Mouse (Mus musculus): ENCODE measurements around the gene Naaladl2.

Naaladl2 gene

DNA sequence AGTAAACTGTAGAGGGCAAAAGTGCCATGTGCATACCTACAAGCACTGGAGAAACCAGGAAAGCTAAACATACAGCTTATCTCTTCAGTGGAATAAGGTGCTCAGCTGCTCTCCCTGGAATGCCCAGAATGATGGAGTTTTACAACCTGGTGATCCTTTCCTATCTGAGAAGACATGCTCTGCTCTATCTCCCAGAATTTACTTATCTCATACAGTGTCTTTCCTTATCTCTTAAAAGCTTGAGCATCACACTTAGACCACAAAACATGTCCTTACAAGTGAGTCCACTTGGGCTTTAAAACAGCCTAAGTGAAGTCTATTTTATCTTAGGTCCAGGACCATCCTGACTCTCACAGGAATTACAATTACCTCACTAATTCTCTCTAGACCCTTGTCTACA is 1095.8 kb downstream of the Naaladl2 start:
- no peak for DNase-seq (ENCODE audit: extremely low spot score, low read depth, low spot score)

DNA sequence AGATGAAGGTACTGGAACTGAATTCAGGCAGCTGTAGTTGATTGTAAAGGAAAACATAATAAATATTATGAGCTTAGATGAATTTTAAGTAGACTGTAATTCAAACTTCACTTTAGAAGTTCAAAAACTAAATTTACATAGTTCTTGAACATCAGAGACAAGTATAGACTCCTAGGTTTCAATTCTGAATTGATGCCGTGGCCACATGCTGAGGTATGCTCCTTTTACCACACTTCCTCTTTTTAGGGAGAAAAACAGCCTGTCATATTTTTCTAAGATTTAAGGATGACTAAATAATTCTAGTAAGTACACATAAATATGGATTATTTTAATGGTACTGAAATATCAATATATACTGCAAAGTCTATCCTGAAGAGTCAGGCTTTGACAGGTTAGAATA is 1142.3 kb downstream of the Naaladl2 start:
- no peak for DNase-seq (ENCODE audit: extremely low spot score, low read depth, low spot score)

DNA sequence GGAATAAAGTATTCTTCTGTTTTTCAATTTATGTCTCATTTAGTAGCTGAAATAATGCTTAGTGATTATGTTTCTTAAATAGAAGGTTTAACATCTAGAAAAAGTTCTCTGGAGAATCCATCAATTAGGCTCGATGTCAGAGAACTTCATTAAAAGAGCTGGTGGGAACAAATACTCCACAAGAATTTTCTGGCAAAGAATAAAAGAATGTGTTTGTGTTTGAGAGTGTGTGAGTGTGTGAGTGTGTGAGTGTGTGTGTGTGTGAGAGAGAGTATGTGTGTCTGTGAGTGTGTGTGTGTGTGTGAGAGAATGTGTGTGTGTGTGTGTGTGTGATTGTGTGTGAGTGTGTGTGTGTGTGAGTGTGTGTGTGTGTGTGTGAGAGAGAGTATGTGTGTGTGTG is 1170.3 kb downstream of the Naaladl2 start:
- DNase-seq (ENCODE audit: extremely low spot score, low read depth, low spot score): no peak

DNA sequence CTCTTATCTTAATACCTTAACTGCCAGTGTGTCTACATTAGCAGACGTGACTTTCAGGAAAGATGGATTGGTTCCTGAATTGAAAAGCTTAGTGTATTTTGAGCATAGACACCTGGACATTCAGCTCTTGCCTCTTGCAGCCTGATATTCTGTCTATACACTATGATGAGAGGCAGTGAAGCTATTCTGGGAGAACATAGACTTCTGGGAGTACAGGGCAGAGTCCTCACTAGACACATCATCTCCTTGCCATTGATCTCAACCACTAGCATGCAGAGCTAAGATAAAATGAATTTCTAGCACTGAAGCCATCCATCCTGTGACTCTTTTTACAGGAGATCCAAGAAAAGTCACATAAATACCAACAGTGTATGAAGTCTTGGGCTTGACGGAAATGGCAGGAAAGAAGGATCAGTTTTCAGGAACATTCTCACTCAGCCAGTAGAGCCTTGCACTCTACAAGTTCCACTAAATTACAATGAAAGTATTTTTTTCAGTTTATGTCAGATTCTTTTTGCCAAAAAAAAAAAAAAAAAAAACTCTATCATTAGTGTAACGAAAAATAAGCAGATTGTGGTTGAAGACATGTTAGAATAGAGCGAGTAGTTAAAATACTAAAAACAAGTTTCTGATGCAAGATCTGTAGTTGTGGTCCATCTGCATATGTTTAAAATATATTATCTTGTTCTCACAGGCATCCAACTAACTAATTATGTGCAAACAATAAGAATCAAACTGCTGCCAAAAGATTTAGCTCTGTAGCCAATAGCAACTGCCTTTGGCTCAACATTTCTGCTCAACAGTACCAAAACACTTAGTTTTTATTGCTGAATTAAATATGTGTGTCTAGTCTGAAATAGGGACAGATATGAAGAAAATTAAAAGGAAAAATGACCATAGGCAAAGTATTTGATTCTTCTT is 1171.1 kb downstream of the Naaladl2 start:
- DNase-seq (ENCODE audit: extremely low spot score, low read depth, low spot score): no peak

DNA sequence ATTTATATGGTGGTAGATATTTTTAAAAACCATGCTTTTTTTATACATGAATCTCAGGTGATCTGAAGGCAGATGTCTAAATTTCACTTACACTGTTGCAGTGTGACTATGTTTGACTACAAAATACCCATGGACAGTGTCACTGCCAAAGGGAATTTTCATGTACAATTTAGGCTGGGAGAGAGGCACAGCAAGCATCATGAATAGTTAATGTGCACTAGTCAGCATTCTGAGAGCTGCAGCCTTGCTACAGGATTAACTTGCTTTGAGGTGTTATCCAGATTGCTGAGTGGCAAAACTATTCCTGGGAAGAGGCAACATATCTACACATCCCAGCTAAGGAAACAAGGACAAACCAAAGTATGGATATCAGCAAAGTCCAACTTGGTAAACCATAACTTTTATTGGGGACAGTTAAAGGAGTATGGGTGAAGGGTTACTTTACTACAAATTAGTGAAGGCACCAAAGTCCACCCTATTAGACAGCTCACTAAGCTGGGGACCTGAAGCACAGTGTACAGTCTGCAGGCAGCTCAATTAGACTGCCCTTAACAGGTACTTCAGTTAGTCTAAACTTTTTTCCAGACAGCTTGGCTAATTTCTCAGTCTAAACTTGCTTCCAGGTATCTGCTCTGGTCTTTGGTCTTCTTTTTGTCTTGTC is 1181.0 kb downstream of the Naaladl2 start:
- DNase-seq (ENCODE audit: extremely low spot score, low read depth, low spot score): no peak

DNA sequence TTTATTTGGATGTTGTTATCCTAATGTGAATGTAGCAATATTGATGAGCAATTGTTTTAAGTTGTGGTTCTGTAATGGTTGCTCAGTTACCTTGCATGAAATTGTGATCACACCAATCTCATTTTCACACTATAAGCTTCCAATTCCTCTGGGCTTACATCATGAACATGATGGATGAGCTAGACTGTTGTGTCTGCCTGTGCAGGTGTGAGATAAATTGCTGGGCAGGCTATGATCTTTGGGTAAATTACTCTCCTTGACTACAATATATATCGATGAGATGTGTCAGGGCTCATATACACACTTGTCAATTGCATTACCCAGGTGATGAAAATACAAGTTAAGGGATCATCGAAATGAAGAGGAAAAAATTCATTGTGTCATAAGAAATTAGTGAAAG is 1197.9 kb downstream of the Naaladl2 start:
- no peak for DNase-seq (ENCODE audit: extremely low spot score, low read depth, low spot score)

DNA sequence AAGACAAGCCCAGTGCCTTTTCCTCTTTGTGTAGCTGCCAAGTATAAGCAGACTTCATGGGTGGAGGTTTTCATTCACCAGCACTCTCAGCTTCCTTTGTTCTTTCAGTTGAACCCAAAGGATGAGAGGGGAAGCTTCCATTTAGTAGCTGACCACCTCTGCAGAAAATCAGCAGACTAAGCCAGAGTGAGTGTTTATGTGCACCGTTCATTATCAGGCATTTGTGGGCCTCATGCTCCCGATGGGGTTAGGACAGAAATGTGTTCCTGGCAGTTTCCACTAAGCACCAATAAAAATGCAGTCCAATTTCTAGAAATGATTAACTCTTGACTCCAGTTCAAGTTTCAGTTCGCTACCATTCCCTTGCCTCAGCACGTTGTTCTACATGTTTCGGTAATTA is 1206.8 kb downstream of the Naaladl2 start:
- DNase-seq (ENCODE audit: extremely low spot score, low read depth, low spot score): peak; percentile 16

DNA sequence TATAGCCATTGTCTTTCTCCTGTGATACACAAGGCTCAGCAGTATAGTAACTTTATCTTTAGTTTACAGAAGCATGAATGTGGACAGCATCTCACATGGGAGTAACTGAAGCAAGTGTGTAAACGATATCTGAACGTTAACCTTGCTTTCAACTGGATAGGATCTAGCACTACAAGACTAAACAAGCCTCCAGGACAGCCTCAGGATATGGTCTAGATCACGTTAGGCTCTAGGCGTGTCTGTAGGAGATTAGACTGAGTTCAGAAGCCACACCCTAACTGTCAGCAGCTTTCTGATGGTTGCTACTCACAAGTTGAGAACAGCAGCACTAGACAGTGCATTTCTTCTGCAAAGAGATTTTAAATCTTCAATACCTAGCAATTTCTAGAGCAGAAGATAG is 1216.0 kb downstream of the Naaladl2 start:
- no peak for DNase-seq (ENCODE audit: extremely low spot score, low read depth, low spot score)

DNA sequence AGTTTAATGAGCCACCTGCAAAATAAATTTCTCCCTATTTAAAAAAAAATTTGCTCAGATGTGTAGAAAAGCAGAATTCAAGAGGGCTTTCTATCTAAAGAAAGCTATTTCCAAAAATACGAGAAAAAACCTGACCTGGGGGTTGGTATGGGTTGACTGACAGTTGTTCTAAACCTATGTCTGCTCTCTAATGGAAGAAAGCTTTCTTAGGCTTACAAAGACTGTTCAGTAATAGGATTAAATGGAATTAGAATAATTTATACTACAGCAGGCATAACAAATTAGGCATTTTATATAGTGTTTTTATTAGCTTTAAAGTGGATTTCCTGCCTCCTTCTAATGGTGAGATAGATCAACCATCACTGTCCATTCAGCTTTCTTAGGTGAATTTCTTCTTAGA is 1236.4 kb downstream of the Naaladl2 start:
- no peak for DNase-seq (ENCODE audit: extremely low spot score, low read depth, low spot score)

DNA sequence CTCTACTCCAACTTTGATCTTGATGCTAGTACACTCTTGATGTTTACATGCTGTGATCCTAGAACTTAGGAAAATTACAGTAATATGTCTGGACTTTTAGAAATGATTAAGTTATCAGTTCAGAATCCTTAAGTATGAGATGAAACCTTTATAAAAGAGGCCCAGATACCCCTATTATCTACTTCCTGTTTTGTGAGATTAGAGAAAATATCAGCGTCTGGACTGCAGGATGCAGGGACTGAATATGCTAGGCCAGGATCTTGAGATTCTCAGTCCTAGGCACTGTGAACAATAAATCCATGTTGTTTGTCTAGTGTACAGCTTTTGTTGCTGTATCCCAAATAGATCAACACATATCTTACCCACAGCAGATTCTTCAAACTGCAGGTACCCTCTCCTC is 1278.4 kb downstream of the Naaladl2 start:
- no peak for DNase-seq (ENCODE audit: extremely low spot score, low read depth, low spot score)

DNA sequence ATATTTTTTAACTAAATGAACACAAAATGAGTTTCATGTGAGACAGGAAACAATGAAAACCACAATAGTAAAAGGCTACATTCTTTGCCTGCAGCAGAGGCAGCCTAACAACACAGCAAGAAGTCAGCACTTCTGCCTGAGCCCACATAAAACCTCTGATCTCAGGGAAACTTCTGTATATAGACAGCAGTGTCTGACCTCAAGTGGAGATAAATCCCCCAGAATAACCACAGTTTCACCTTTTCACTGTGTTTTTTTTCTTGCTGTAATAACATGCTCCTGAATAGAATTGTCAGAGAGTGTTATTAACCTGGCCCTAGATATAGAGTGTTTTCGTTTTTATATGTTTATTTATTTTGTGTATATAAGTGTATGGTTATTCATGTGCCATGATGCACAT is 1286.8 kb downstream of the Naaladl2 start:
- no peak for DNase-seq (ENCODE audit: extremely low spot score, low read depth, low spot score)

DNA sequence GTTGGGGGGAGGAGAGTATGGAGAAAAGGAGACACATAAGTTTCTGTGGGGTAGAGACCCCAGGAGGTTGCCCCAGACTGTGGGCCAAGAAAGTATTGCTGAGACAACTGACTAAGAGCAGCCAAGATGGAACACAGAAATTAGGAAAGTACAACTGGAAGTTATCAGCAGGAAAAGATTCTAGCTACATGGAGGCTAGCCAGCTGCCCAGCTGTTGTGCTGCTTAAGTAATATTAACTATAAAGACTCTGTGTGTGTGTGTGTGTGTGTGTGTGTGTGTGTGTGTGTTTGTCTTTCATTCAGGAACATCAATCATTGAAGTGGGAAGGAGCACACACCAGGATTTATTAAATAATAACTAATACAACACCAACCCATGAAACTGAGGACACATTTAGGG is 1326.5 kb downstream of the Naaladl2 start:
- no peak for DNase-seq (ENCODE audit: extremely low spot score, low read depth, low spot score)

DNA sequence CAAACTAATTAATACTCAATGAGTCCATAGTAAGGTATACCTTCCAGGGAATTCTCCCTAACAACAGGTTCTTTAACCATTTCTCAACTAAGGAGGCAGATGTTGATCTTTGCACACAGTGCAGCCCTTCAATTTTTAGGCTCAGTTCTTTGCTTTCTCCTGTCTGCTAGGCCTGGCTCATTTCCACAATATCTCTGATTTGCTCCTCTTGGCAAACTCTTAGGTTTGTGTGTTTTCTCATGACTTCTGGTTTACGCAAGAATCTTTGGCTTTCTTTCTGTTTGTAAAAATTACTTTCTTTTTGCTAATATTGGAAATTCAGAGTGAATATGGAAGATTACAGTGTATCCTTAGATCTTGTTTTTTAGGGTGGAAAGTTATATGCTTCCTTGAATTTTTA is 1385.3 kb downstream of the Naaladl2 start:
- no peak for DNase-seq (ENCODE audit: extremely low spot score, low read depth, low spot score)

Measured in hindlimb bud, embryonic 11.5 days (tissue).